Mouse (Mus musculus) intestine, embryonic 14.5 days (tissue): ENCODE measurements around the gene Atp8a2. TPM values are rescaled to one million over a fixed set of nuclear protein-coding genes. Genes with fewer than 3 reads are reported as not detected.

Experiments used
- ATAC-seq: fragments of 200-750 bp; cut with Nextera tagmentation; replicated peaks from 2 replicates; pipeline ENCODE4 v1.8.0; 2017; ENCODE audit warnings: low read depth, moderate number of reproducible peaks, moderate TSS enrichment, moderate library complexity; ENCODE audit not compliant: low FRiP score, low TSS enrichment
- DNase-seq: peaks from one replicate; pipeline ENCODE4 v3.0.0-alpha.2; 2018; ENCODE audit warnings: low spot score
- H3K27ac ChIP-seq: fragments of 300-500 bp; sonication (generic); 2 replicates; pipeline ENCODE4 v1.5.1; 2014; ENCODE audit warnings: low read depth, mild to moderate bottlenecking, control low read depth
- H3K27me3 ChIP-seq: fragments of 300-500 bp; sonication (generic); replicated peaks from 2 replicates; pipeline ENCODE4 v1.6.1; 2014; ENCODE audit warnings: low read length, control low read depth; ENCODE audit not compliant: control insufficient read depth, insufficient read depth
- H3K36me3 ChIP-seq: fragments of 300-500 bp; sonication (generic); 2 replicates; pipeline ENCODE4 v1.6.1; 2014; ENCODE audit warnings: low read length, control low read depth; ENCODE audit not compliant: control insufficient read depth, insufficient read depth
- H3K4me1 ChIP-seq: fragments of 300-500 bp; sonication (generic); replicated peaks from 2 replicates; pipeline ENCODE4 v1.6.1; 2014; ENCODE audit warnings: low read length, control low read depth, mixed read lengths; ENCODE audit not compliant: control insufficient read depth, insufficient read depth
- H3K4me2 ChIP-seq: fragments of 300-500 bp; sonication (generic); 2 replicates; pipeline ENCODE4 v1.6.1; 2014; ENCODE audit warnings: low read length
- H3K4me3 ChIP-seq: fragments of 300-500 bp; sonication (generic); 2 replicates; pipeline ENCODE4 v1.5.1; 2014; ENCODE audit warnings: low read depth, low read length, control low read depth, mixed read lengths
- H3K9ac ChIP-seq: fragments of 300-500 bp; sonication (generic); 2 replicates; pipeline ENCODE4 v1.6.1; 2014; ENCODE audit warnings: mild to moderate bottlenecking, low read length
- H3K9me3 ChIP-seq: fragments of 300-500 bp; sonication (generic); 2 replicates; pipeline ENCODE4 v1.6.1; 2016; ENCODE audit warnings: low read length, control low read depth; ENCODE audit not compliant: control insufficient read depth
- WGBS: fragments of 180-500 bp; shearing (Covaris S2); extraction: QIAGEN DNeasy Blood & Tissue Kit; methylation state at CpG from one replicate; pipeline ENCODE4 v1.1.7; 2014; 5-methylcytosine and 5-hydroxymethylcytosine counted together
- polyA plus RNA-seq: library from polyadenylated mRNA; unstranded; fragments of >200 nt; fragmentation: Nextera tagmentation; extraction: Ambion mirVana; gene quantifications from 2 replicates; pipeline ENCODE4 v1.2.1, GENCODE M21; 2014

The Atp8a2 gene
- polyA plus RNA-seq, 1 experiment from 2014 or later = 9.0 TPM

GRCm38 (mm10) chr14:59783348-59784341 lies 413.3 kb downstream of the Atp8a2 start:
- H3K36me3 ChIP-seq = no peaks in the 10 kb centered on the region
- H3K9ac ChIP-seq = no peak overlapping the region
- ATAC-seq (no peak), DNase-seq (no peak)
- H3K9me3 ChIP-seq = 0 out of 2 replicates have a peak, but pooled peaks cover 6% of the 10 kb centered on the region
- WGBS = 71% methylated on average over 11 of the region's 11 CpGs
- no peaks in the 10 kb centered on the region for H3K27me3 ChIP-seq
- H3K4me1 ChIP-seq = no peaks in the 10 kb centered on the region
- no peak overlapping the region for H3K4me2 ChIP-seq
- H3K4me3 ChIP-seq = no peak overlapping the region
- no peak overlapping the region for H3K27ac ChIP-seq

GRCm38 (mm10) chr14:59780391-59780790 lies 416.6 kb downstream of the Atp8a2 start:
- no peaks in the 10 kb centered on the region for H3K4me1 ChIP-seq
- no peak overlapping the region for H3K4me2 ChIP-seq
- 0 out of 2 replicates have a peak, but pooled peaks cover 6% of the 10 kb centered on the region for H3K9me3 ChIP-seq
- H3K36me3 ChIP-seq = no peaks in the 10 kb centered on the region
- no peaks in the 10 kb centered on the region for H3K27me3 ChIP-seq
- no peak overlapping the region for H3K4me3 ChIP-seq
- 86% methylated on average over 9 of the region's 9 CpGs for WGBS
- no peak overlapping the region for H3K9ac ChIP-seq
- H3K27ac ChIP-seq = no peak overlapping the region
- DNase-seq (no peak), ATAC-seq (0 out of 2 replicates have a peak, but pooled peaks have one; percentile 50)

GRCm38 (mm10) chr14:59762227-59762626 lies 434.8 kb downstream of the Atp8a2 start:
- DNase-seq (no peak), ATAC-seq (no peak)
- no peak overlapping the region for H3K9ac ChIP-seq

GRCm38 (mm10) chr14:59759900-59760493 lies 437.0 kb downstream of the Atp8a2 start:
- peak; percentile 65 for DNase-seq
- 54% methylated on average over 12 of the region's 12 CpGs for WGBS

More at GRCm38 (mm10) chr14:59762227-59762626, 434.8 kb downstream of the Atp8a2 start:
- Histone ChIP-seq H3K27me3 (no peaks in the 10 kb centered on the region), H3K27ac (no peak overlapping the region), H3K4me3 (no peak overlapping the region), H3K4me1 (peaks cover 16% of the 10 kb centered on the region), H3K9me3 (no peaks in the 10 kb centered on the region), H3K4me2 (no peak overlapping the region), H3K36me3 (no peaks in the 10 kb centered on the region)
- WGBS = 69% methylated on average over 3 of the region's 3 CpGs

GRCm38 (mm10) chr14:59759196-59759839 lies 437.7 kb downstream of the Atp8a2 start:
- H3K4me3 ChIP-seq = no peak overlapping the region
- no peaks in the 10 kb centered on the region for H3K36me3 ChIP-seq
- 0 out of 2 replicates have a peak overlapping the region, but pooled peaks have one; percentile 13 for H3K4me2 ChIP-seq
- H3K27ac ChIP-seq = peak overlapping the region; percentile 43; the same call in 1 of the 2 replicates
- H3K9me3 ChIP-seq = no peaks in the 10 kb centered on the region
- H3K9ac ChIP-seq = no peak overlapping the region
- ATAC-seq = peak; percentile 19; the same call in 1 of the 2 replicates
- peaks cover 16% of the 10 kb centered on the region for H3K4me1 ChIP-seq
- DNase-seq = no peak
- 57% methylated on average over 15 of the region's 15 CpGs for WGBS
- H3K27me3 ChIP-seq = no peaks in the 10 kb centered on the region

More at GRCm38 (mm10) chr14:59759900-59760493, 437.0 kb downstream of the Atp8a2 start:
- no peak overlapping the region for H3K9ac ChIP-seq
- ATAC-seq = peak; percentile 81
- peak overlapping the region; percentile 43 for H3K27ac ChIP-seq
- peaks cover 16% of the 10 kb centered on the region for H3K4me1 ChIP-seq
- no peak overlapping the region for H3K4me3 ChIP-seq
- no peaks in the 10 kb centered on the region for H3K9me3 ChIP-seq
- no peaks in the 10 kb centered on the region for H3K27me3 ChIP-seq
- H3K4me2 ChIP-seq = 0 out of 2 replicates have a peak overlapping the region, but pooled peaks have one; percentile 13
- H3K36me3 ChIP-seq = no peaks in the 10 kb centered on the region

- ATAC-seq = no peak
- H3K27ac ChIP-seq = no peak overlapping the region
- H3K9ac ChIP-seq = no peak overlapping the region
- no peaks in the 10 kb centered on the region for H3K4me1 ChIP-seq
- no peaks in the 10 kb centered on the region for H3K9me3 ChIP-seq
- no peak for DNase-seq
- no peaks in the 10 kb centered on the region for H3K36me3 ChIP-seq
- WGBS = 78% methylated on average over 3 of the region's 3 CpGs
- H3K4me3 ChIP-seq = no peak overlapping the region
- no peak overlapping the region for H3K4me2 ChIP-seq
- no peaks in the 10 kb centered on the region for H3K27me3 ChIP-seq
Measured at GRCm38 (mm10) chr14:59752401-59752800, 444.6 kb downstream of the Atp8a2 start.

GRCm38 (mm10) chr14:59750005-59750404 lies 447.0 kb downstream of the Atp8a2 start:
- no peak overlapping the region for H3K27ac ChIP-seq
- H3K4me1 ChIP-seq = no peaks in the 10 kb centered on the region
- H3K9me3 ChIP-seq = no peaks in the 10 kb centered on the region
- H3K9ac ChIP-seq = no peak overlapping the region
- ATAC-seq (no peak), DNase-seq (no peak)
- H3K27me3 ChIP-seq = no peaks in the 10 kb centered on the region
- H3K4me2 ChIP-seq = no peak overlapping the region
- no peak overlapping the region for H3K4me3 ChIP-seq
- H3K36me3 ChIP-seq = no peaks in the 10 kb centered on the region
- 89% methylated on average over 6 of the region's 6 CpGs for WGBS

- DNase-seq (no peak), ATAC-seq (no peak)
- 70% methylated on average over 4 of the region's 4 CpGs for WGBS
Measured at GRCm38 (mm10) chr14:59745676-59746075, 451.3 kb downstream of the Atp8a2 start.

More at GRCm38 (mm10) chr14:59745676-59746075, 451.3 kb downstream of the Atp8a2 start:
- Histone ChIP-seq H3K9me3 (no peaks in the 10 kb centered on the region), H3K27me3 (no peaks in the 10 kb centered on the region), H3K27ac (no peak overlapping the region), H3K4me2 (no peak overlapping the region), H3K36me3 (no peaks in the 10 kb centered on the region), H3K4me3 (no peak overlapping the region), H3K4me1 (no peaks in the 10 kb centered on the region), H3K9ac (no peak overlapping the region)
